Mouse (Mus musculus): Measurements from ENCODE around the gene Hist1h2ag.

Gene Hist1h2ag

GRCm38 (mm10) chr13:22036986-22037385 lies 5.8 kb downstream of the Hist1h2ag start:
- no peak for ATAC-seq (ENCODE audit: low TSS enrichment)

- no peak for ATAC-seq (ENCODE audit: low TSS enrichment)
These were observed 6.4 kb downstream of the Hist1h2ag start for GRCm38 (mm10) chr13:22036149-22036956.

DNA sequence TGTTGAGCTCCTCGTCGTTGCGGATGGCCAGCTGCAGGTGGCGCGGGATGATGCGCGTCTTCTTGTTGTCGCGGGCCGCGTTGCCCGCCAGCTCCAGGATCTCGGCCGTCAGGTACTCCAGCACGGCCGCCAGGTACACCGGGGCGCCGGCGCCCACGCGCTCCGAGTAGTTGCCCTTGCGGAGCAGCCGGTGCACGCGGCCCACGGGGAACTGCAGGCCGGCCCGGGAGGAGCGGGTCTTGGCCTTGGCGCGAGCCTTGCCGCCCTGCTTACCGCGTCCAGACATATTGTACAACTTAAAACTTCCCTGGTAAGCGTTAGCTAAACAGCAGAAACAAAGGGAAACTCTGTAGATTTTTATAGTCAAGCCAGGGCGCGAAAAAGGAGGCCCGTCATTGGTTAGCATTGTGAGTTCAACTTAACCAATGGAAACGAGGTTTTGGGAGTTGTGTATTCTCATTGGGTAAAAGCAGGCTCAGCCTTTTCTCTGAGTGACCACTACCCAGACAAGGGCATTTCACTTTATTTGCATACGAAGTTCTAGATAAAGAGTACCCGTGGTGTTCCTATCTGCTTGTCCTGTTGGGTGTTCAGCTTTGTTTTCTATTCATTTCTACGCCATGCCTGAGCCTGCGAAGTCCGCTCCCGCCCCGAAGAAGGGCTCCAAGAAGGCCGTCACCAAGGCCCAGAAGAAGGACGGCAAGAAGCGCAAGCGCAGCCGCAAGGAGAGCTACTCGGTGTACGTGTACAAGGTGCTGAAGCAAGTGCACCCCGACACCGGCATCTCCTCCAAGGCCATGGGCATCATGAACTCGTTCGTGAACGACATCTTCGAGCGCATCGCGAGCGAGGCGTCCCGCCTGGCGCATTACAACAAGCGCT lies 7.2 kb downstream of the Hist1h2ag start, which contains the start of the genes Hist1h2ah and Hist1h2bk:
Gene Hist1h2ah (minus strand): TSS at position 302 of the 882 bp plus-strand sequence.
Gene Hist1h2bk (plus strand): TSS at position 604 of the 882 bp plus-strand sequence.
- ATAC-seq (ENCODE audit: low TSS enrichment) = peak; percentile 100

DNA sequence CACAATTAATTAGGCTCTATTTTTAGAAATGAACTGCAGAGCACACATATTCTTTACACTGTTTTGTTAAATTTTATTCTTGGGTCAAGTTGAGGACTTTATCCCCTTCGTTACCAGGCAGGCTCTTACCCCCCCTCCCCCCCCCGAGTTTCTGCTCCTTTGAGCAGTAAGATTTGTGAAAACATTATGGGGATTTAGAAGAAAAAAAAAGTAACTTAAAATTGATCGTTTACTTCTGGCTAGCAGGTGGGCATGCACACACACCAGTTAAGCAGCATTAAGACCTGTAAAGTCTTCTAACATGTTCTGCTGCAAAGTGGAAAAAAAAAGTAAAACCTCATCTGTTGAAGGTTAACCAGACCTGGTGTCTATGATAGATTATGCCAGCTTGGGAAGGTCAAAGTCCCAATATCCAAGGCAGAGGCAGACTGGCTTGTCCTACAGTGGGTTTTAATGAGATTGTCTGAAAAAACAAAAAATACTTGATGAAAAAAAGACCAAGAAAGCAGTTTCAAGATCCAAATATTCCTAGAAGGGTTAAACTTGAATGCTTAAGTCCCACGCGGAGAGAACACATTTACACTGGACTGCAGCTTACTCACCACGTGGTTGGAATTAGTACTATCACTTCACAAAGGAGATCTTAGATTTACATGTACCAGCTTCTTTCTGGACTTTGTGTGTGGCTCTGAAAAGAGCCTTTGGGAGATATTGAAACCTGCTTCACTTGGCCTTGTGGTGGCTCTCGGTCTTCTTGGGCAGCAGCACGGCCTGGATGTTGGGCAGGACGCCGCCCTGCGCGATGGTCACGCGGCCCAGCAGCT lies 8.1 kb downstream of the Hist1h2ag start:
- no peak for ATAC-seq (ENCODE audit: low TSS enrichment)

DNA sequence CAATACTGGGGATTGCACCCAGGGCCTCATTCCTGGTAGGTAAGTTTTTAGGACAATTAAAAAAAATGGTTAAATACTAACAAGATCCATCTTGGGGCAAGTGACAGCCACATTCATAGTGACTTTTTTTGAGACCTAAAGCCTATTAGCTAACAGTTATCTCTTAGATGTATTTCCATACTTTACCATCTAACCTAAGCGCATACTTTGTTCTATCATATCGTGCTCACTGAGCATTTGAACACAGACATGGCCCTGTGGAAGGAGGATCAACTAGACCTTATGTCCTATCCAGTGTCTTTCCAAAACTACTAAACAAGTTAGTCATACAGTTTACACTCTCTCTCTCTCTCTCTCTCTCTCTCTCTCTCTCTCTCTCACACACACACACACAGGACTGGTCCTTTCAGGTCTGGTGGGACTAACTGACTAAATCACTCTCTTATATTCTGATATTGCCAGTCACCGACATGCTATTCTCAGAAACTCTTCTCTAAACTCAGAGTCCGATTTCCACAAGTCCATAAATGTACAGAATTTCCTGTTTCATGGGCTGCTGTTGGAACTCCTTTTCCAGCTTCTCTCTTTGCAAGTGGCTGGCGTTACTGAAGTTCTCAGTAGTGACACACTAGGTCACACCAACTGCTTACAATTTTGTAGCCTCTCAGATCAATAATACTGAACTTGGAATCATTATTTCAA lies 8.9 kb downstream of the Hist1h2ag start:
- no peak for ATAC-seq (ENCODE audit: low TSS enrichment)

GRCm38 (mm10) chr13:22030493-22030892 lies 12.3 kb downstream of the Hist1h2ag start:
- no peak for ATAC-seq (ENCODE audit: low TSS enrichment)

DNA sequence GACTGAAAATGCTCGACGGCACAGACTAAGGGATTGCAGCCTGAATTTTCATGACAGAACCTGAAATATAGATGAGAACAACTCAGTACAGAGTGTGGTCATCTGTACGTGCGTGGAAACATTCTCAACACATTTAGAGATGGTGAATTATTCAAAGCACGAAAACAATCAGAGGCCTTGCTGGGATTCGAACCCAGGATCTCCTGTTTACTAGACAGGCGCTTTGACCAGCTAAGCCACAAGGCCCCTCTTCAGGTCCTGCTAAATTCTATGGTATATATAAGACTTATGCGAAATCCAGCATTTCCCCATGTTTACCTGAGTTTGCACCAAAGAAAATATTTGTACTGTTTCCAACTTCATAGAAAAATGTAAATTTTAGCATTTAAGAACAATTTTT lies 12.8 kb downstream of the Hist1h2ag start:
- no peak for ATAC-seq (ENCODE audit: low TSS enrichment)

DNA sequence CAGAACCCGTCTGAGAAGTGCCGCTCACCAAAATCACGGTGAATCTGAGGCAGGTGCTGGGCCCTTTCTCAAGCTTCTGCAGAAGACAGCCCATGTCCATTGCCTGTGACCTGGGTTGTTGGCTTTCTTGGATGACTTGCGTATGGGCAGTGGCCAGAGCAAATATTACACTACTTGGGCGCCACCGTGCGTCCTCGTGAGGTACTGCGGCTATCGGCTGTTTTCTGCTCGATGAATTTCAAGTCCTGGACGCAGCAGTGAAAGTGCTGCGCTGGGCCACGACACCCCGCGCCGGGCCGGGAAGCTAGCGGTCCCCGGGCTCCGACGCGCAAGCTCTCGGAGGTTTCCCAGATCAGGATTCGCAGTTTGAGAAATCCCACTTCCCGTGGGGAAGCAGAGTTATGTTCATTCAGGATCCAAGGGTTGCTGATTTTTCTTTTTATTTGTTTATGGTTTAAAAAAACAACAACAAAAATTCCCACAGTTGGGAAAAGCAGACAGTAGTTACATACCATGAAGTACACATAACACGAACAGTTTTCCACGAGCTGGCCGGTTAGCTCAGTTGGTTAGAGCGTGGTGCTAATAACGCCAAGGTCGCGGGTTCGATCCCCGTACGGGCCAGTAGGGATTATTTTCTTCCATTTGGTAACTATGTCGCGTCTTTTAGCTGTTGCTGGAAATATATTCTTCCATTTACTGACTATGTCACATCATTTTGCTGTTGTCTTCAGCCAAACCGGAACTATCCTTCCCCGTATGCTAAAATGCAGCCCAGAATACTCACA lies 13.9 kb downstream of the Hist1h2ag start:
- peak; percentile 82 for ATAC-seq (ENCODE audit: low TSS enrichment)

- peak; percentile 68 for ATAC-seq (ENCODE audit: low TSS enrichment)
These were observed 16.4 kb downstream of the Hist1h2ag start for GRCm38 (mm10) chr13:22026058-22027031.

GRCm38 (mm10) chr13:22022241-22022640 lies 20.5 kb downstream of the Hist1h2ag start:
- peak; percentile 75 for ATAC-seq (ENCODE audit: low TSS enrichment)

- ATAC-seq (ENCODE audit: low TSS enrichment) = no peak
These were observed 21.2 kb downstream of the Hist1h2ag start for GRCm38 (mm10) chr13:22021581-22021980.

DNA sequence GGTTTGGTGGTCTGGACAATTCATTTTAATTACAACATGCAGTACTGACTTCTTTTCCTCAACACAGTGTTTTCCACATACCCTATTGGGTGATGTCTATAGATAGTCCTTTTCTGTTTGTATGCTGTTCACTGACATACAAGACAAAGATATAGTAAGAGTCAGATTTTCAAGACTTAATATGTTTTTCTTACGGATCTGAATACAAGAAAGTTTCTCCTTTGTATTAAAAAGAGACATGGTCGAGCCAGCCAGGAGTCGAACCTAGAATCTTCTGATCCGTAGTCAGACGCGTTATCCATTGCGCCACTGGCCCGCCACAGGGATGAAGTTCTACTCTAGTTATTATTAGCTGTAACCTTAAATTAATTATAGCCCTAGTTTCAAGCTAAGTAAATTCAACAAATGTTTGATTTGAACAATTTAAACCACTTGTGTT lies 21.8 kb downstream of the Hist1h2ag start:
- ATAC-seq (ENCODE audit: low TSS enrichment) = no peak

DNA sequence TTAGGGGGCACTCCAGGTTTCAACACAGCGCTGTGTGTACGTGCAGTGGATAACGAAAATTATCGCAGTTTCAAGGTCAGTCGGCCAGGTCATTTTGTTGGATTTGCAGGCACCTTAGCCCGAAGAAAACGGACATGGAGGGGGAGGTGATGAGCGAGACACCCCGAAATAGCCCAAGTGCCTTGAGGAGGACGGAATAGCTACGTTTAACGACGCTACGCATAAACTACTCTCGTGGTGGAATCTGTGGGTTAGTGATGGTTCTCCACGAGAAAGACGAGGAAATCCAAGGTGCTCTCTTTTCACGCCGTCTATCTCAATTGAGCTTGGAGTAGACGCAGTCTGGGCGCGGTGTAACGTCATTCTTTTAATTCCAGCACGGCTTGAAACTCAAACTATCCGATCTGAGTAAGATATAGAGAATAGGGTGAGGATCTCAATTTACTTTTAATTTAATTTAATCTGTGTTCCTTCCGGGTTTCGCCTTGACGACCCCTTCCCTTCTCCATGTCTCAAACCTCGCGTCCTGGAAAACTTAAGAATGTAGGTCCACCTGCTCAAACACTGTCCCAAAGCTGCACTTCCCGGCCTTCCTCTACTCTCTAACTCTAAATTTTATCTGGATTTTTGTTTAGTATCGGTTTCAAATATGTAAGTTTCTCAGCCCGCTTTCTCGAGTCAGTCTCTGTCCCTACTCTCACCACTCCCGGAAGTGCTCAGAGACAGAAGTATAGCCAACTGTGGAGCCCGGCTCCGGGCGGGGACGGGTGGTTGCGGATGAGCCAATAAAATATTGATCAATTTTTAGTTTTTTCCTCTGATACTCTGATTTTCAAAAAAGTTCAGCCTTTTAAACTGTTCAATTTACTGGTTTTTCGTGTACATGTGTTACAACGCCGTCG lies 22.6 kb downstream of the Hist1h2ag start:
- no peak for ATAC-seq (ENCODE audit: low TSS enrichment)

GRCm38 (mm10) chr13:22015479-22016450 lies 27.0 kb downstream of the Hist1h2ag start:
- ATAC-seq (ENCODE audit: low TSS enrichment) = peak; percentile 84

DNA sequence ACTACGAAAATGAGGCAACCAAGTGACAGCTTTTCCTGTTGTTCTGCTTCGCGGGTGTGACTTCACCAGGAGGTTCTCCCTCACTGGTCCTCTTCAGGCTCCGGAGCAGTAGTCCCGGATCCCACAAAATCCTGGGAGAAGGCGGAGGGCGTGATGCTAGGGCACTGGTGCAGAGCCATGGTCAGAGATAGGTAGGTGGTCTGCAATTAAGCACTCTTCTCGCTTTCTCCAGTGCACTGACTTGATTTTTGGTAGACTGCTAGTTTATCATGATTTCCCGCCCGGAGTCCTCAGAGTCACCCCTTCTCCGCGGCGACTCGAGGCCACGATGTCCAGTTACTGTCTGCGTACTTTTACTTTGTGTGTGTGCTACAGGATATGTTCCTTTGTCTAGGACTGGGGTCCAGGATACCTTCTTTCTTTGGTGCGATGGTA lies 28.3 kb downstream of the Hist1h2ag start:
- ATAC-seq (ENCODE audit: low TSS enrichment) = no peak

GRCm38 (mm10) chr13:22013716-22014115 lies 29.0 kb downstream of the Hist1h2ag start:
- no peak for ATAC-seq (ENCODE audit: low TSS enrichment)

- ATAC-seq (ENCODE audit: low TSS enrichment) = no peak
These were observed 33.1 kb downstream of the Hist1h2ag start, which contains the start of gene Prss16 for GRCm38 (mm10) chr13:22009642-22010041. Gene Prss16 (minus strand): TSS chr13:22009742.

Data from frontal cortex, adult (tissue).